Mouse (Mus musculus): ENCODE data around the gene Fam189a2. TPM values are rescaled to one million over a fixed set of nuclear protein-coding genes. Genes with fewer than 3 reads are reported as not detected.

Fam189a2 gene
- polyA plus RNA-seq, 1 experiment: 20.3 TPM

DNA sequence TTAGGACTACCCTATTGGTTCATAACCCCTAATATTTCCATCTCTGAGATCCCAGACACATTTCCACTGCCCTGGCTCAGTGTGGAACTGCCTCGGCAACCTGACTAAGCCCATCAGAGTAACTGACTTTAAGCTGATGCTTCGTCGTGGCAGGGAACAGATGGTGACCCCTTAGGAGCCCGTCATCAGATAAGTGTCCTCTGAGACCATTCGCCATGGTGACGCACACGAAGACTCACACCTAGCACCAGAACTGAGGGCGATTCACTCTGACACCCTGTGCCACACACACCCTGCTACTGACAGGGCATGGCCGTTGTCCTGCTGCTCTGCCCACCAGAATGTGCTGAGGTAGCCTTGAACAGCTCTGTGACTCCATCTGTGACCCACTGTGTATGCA, 106.0 kb downstream of the Fam189a2 start:
- TF ChIP-seq POLR2A (IDR thresholded peaks at IDR 0.05; ENCODE audit: extremely low read depth, insufficient read depth, low read length) (no peak), CTCF (IDR thresholded peaks at IDR 0.05; ENCODE audit: extremely low read depth, insufficient read depth, low read length) (no peak)
- Histone ChIP-seq H3K4me3 (ENCODE audit: insufficient read depth, low read length) (no peak overlapping the region), H3K27ac (ENCODE audit: insufficient read depth, low read length) (no peak overlapping the region), H3K4me1 (ENCODE audit: control insufficient read depth, insufficient read depth, low read length) (peaks cover 12% of the 10 kb centered on the region)

DNA sequence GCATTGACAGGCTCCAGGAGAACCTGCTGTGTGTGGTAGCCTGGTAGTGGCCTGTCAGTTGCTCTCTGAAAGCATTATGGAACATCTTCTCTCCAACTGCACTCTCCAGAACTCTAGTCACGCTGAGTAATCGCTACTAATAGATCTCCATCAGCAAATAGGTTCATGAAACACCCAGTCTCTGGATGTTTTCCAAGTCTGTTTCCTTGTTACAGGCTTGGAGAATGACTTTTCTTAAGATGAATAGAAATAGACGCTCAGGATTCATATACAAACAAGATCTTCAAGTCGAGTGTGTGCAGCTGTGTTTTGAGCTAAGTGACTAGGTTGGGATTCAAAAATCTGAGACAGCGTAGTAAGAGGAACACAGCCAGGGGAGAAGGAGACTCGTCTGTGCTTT, 106.8 kb downstream of the Fam189a2 start:
- peaks cover 14% of the 10 kb centered on the region for H3K4me1 ChIP-seq (ENCODE audit: control insufficient read depth, insufficient read depth, low read length)
- no peak overlapping the region for H3K27ac ChIP-seq (ENCODE audit: insufficient read depth, low read length)
- no peak overlapping the region for H3K4me3 ChIP-seq (ENCODE audit: insufficient read depth, low read length)
- TF ChIP-seq POLR2A (IDR thresholded peaks at IDR 0.05; ENCODE audit: extremely low read depth, insufficient read depth, low read length): no peak
- no peak for TF ChIP-seq CTCF (IDR thresholded peaks at IDR 0.05; ENCODE audit: extremely low read depth, insufficient read depth, low read length)

Other genes with a start within 250 kb of the Fam189a2 start
- 16.2 and 17.1 TPM in 2 replicates for gene Tjp2, start 194.0 kb upstream of the Fam189a2 start, polyA plus RNA-seq (2012; rRNA removed)
- 8.8 and 9.4 TPM in 2 replicates for gene Fxn, start 249.6 kb upstream of the Fam189a2 start, polyA plus RNA-seq (2012; rRNA removed)

All from cortical plate, adult 2 months (tissue).